Mouse (Mus musculus): Measurements from ENCODE around the gene Rap1gap. TPM values are rescaled to one million over a fixed set of nuclear protein-coding genes. Genes with fewer than 3 reads are reported as not detected.
A peak's percentile ranks its signal among the peaks of the same experiment; 100 is the strongest.

Gene Rap1gap
- polyA plus RNA-seq, 2 experiments = 1.7 to 2.7 TPM

DNA sequence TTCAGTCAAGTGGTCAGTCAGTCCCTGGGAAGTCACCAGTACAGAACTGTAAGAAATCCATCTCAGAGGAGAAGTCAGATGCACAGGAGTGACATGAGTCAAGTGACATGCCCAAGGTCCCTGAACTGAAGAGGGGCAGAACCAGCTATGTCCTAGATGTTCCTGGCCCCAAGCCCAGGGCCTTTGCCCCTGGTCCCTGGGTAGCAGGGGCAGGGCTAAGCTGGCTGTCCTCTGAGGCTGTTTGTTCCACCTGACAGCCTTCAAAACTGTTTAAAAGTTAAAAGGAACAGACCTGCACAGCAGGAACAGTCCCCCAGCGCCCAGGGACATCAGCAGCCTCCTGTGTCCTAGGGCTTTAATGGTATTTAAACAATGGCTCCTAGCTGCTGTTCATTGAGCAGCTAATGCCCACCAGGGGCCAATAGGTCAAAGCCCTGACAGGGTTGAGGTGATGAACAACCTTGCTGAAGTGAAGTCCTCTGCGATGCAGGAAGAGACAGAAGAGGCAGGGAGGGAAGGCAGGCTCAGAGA is 108.9 kb downstream of the Rap1gap start:
- TF ChIP-seq CTCF (IDR thresholded peaks at IDR 0.05; ENCODE audit: low read depth) (no peak), EP300 (IDR thresholded peaks at IDR 0.05; ENCODE audit: low read depth) (no peak)
- H3K4me1 ChIP-seq (replicated peaks; ENCODE audit: control insufficient read depth in 2 of 2, insufficient read depth in 2 of 2, low read length in 1 of 2) = no peaks in the 10 kb centered on the region
- no peak overlapping the region for H3K27ac ChIP-seq
- no peak overlapping the region for H3K4me3 ChIP-seq (ENCODE audit: insufficient read depth in 1 of 2, low read depth in 2 of 2, low read length in 2 of 2)
- H3K36me3 ChIP-seq (replicated peaks; ENCODE audit: control insufficient read depth, insufficient read depth, low read depth) = no peaks in the 10 kb centered on the region
- no peak overlapping the region for H3K9ac ChIP-seq (replicated peaks)
- no peak for ATAC-seq (ENCODE audit: insufficient read depth)
- H3K4me2 ChIP-seq (ENCODE audit: low read depth) = no peak overlapping the region
- no peaks in the 10 kb centered on the region for H3K27me3 ChIP-seq (ENCODE audit: control insufficient read depth, insufficient read depth, low read length)
- no peaks in the 10 kb centered on the region for H3K9me3 ChIP-seq (ENCODE audit: control insufficient read depth, low read length)
- no peak for DNase-seq (ENCODE audit: low read depth in 3 of 3, low spot score in 3 of 3)
- 49% methylated on average over 2 of the region's 2 CpGs for WGBS (ENCODE audit: insufficient replicate concordance)

GRCm38 (mm10) chr4:137774013-137774412 is 109.5 kb downstream of the Rap1gap start:
- H3K9me3 ChIP-seq (ENCODE audit: control insufficient read depth, low read length) = no peaks in the 10 kb centered on the region
- H3K27me3 ChIP-seq (ENCODE audit: control insufficient read depth, insufficient read depth, low read length) = no peaks in the 10 kb centered on the region
- TF ChIP-seq EP300 (IDR thresholded peaks at IDR 0.05; ENCODE audit: low read depth) (no peak), CTCF (IDR thresholded peaks at IDR 0.05; ENCODE audit: low read depth) (no peak)
- H3K9ac ChIP-seq (replicated peaks) = no peak overlapping the region
- WGBS (ENCODE audit: insufficient replicate concordance) = 64% methylated on average over 5 of the region's 5 CpGs
- no peaks in the 10 kb centered on the region for H3K4me1 ChIP-seq (replicated peaks; ENCODE audit: control insufficient read depth in 2 of 2, insufficient read depth in 2 of 2, low read length in 1 of 2)
- no peak for DNase-seq (ENCODE audit: low read depth in 3 of 3, low spot score in 3 of 3)
- no peak overlapping the region for H3K4me2 ChIP-seq (ENCODE audit: low read depth)
- ATAC-seq (ENCODE audit: insufficient read depth) = no peak
- no peaks in the 10 kb centered on the region for H3K36me3 ChIP-seq (replicated peaks; ENCODE audit: control insufficient read depth, insufficient read depth, low read depth)
- H3K4me3 ChIP-seq (ENCODE audit: insufficient read depth in 1 of 2, low read depth in 2 of 2, low read length in 2 of 2) = no peak overlapping the region
- H3K27ac ChIP-seq = no peak overlapping the region

GRCm38 (mm10) chr4:137774505-137774904 is 110.0 kb downstream of the Rap1gap start:
- no peak for TF ChIP-seq EP300 (IDR thresholded peaks at IDR 0.05; ENCODE audit: low read depth)
- TF ChIP-seq CTCF (IDR thresholded peaks at IDR 0.05; ENCODE audit: low read depth) = no peak
- 0 out of 2 replicates have a peak, but pooled peaks have one; percentile 9 for ATAC-seq (ENCODE audit: insufficient read depth)
- no peak for DNase-seq (ENCODE audit: low read depth in 3 of 3, low spot score in 3 of 3)
- WGBS (ENCODE audit: insufficient replicate concordance) = 60% methylated on average over 6 of the region's 6 CpGs
- Histone ChIP-seq H3K9me3 (ENCODE audit: control insufficient read depth, low read length) (no peaks in the 10 kb centered on the region), H3K27ac (no peak overlapping the region), H3K9ac (replicated peaks) (no peak overlapping the region), H3K4me2 (ENCODE audit: low read depth) (no peak overlapping the region), H3K36me3 (replicated peaks; ENCODE audit: control insufficient read depth, insufficient read depth, low read depth) (no peaks in the 10 kb centered on the region), H3K4me1 (replicated peaks; ENCODE audit: control insufficient read depth in 2 of 2, insufficient read depth in 2 of 2, low read length in 1 of 2) (no peaks in the 10 kb centered on the region), H3K27me3 (ENCODE audit: control insufficient read depth, insufficient read depth, low read length) (no peaks in the 10 kb centered on the region), H3K4me3 (ENCODE audit: insufficient read depth in 1 of 2, low read depth in 2 of 2, low read length in 2 of 2) (no peak overlapping the region)

GRCm38 (mm10) chr4:137777866-137778265 is 113.3 kb downstream of the Rap1gap start:
- no peak for TF ChIP-seq CTCF (IDR thresholded peaks at IDR 0.05; ENCODE audit: low read depth)
- no peak for TF ChIP-seq EP300 (IDR thresholded peaks at IDR 0.05; ENCODE audit: low read depth)
- H3K27ac ChIP-seq = no peak overlapping the region
- H3K4me2 ChIP-seq (ENCODE audit: low read depth) = no peak overlapping the region
- H3K9ac ChIP-seq (replicated peaks) = no peak overlapping the region
- no peak for DNase-seq (ENCODE audit: low read depth in 3 of 3, low spot score in 3 of 3)
- no peak overlapping the region for H3K4me3 ChIP-seq (ENCODE audit: insufficient read depth in 1 of 2, low read depth in 2 of 2, low read length in 2 of 2)
- no peaks in the 10 kb centered on the region for H3K9me3 ChIP-seq (ENCODE audit: control insufficient read depth, low read length)
- no peaks in the 10 kb centered on the region for H3K36me3 ChIP-seq (replicated peaks; ENCODE audit: control insufficient read depth, insufficient read depth, low read depth)
- no peaks in the 10 kb centered on the region for H3K27me3 ChIP-seq (ENCODE audit: control insufficient read depth, insufficient read depth, low read length)
- 75% methylated on average over 4 of the region's 4 CpGs for WGBS (ENCODE audit: insufficient replicate concordance)
- no peaks in the 10 kb centered on the region for H3K4me1 ChIP-seq (replicated peaks; ENCODE audit: control insufficient read depth in 2 of 2, insufficient read depth in 2 of 2, low read length in 1 of 2)
- no peak for ATAC-seq (ENCODE audit: insufficient read depth)

DNA sequence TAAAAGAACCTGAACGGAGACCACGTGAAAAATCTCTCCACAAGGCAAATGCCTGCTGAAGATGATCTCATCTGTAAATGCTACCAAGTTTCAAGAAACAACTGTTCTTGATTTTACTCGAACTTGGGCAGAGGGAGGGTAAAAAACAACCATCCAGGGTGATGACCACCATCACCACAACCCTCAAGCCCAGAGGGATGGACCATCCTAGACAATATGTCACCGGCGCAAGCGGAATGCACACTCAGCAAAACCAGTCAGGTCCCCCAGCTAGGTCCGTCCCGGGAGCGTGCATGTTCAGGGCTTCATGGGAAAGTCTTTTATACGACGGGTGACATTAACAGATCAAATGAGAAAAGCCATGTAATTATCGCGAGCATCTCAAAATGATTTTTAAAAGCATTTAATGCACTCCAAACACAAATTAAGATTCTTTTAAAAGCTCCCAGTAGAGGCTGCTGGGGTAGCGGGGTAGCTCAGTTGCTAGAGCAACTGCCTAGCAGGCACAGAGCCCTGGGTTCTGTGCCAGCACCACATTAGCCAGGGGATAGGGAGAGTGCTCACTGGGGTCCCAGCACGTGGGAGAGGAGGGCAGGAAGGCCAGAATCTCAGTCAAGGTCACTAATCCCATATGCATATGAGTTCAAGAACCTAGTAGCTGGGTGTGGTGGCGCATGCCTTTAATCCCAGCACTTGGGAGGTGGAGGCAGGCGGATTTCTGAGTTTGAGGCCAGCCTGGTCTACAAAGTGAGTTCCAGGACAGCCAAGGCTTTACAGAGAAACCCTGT is 114.1 kb downstream of the Rap1gap start:
- ATAC-seq (ENCODE audit: insufficient read depth) = no peak
- Histone ChIP-seq H3K36me3 (replicated peaks; ENCODE audit: control insufficient read depth, insufficient read depth, low read depth) (no peaks in the 10 kb centered on the region), H3K27ac (no peak overlapping the region), H3K4me2 (ENCODE audit: low read depth) (no peak overlapping the region), H3K9ac (replicated peaks) (no peak overlapping the region), H3K27me3 (ENCODE audit: control insufficient read depth, insufficient read depth, low read length) (no peaks in the 10 kb centered on the region), H3K4me3 (ENCODE audit: insufficient read depth in 1 of 2, low read depth in 2 of 2, low read length in 2 of 2) (no peak overlapping the region), H3K4me1 (replicated peaks; ENCODE audit: control insufficient read depth in 2 of 2, insufficient read depth in 2 of 2, low read length in 1 of 2) (no peaks in the 10 kb centered on the region), H3K9me3 (ENCODE audit: control insufficient read depth, low read length) (no peaks in the 10 kb centered on the region)
- 71% methylated on average over 17 of the region's 17 CpGs for WGBS (ENCODE audit: insufficient replicate concordance)
- DNase-seq (ENCODE audit: low read depth in 3 of 3, low spot score in 3 of 3) = no peak
- no peak for TF ChIP-seq EP300 (IDR thresholded peaks at IDR 0.05; ENCODE audit: low read depth)
- no peak for TF ChIP-seq CTCF (IDR thresholded peaks at IDR 0.05; ENCODE audit: low read depth)

Other genes with a start within 250 kb of the Rap1gap start
- gene Cela3b, start 234.2 kb upstream of the Rap1gap start, polyA plus RNA-seq (2012; rRNA removed) = 0.06 TPM in 2 replicates
- gene Cela3b, start 234.2 kb upstream of the Rap1gap start, polyA plus RNA-seq (2014; fragmentation: Nextera tagmentation; extraction: Ambion mirVana) = not detected in 2 replicates
- gene 1700013G24Rik, start 211.4 kb upstream of the Rap1gap start, polyA plus RNA-seq (2012; rRNA removed) = not detected in 2 replicates
- not detected in 2 replicates for gene 1700013G24Rik, start 211.4 kb upstream of the Rap1gap start, polyA plus RNA-seq (2014; fragmentation: Nextera tagmentation; extraction: Ambion mirVana)
- 2.4 and 3.3 TPM in 2 replicates for gene Hspg2, start 196.0 kb upstream of the Rap1gap start, polyA plus RNA-seq (2012; rRNA removed)
- gene Hspg2, start 196.0 kb upstream of the Rap1gap start, polyA plus RNA-seq (2014; fragmentation: Nextera tagmentation; extraction: Ambion mirVana) = 4.3 and 5.0 TPM in 2 replicates
- gene Ldlrad2, start 90.2 kb upstream of the Rap1gap start, polyA plus RNA-seq (2012; rRNA removed) = not detected in 2 replicates
- not detected in 2 replicates for gene Ldlrad2, start 90.2 kb upstream of the Rap1gap start, polyA plus RNA-seq (2014; fragmentation: Nextera tagmentation; extraction: Ambion mirVana)
- gene Usp48, start 71.0 kb upstream of the Rap1gap start, polyA plus RNA-seq (2012; rRNA removed) = 20.2 and 27.4 TPM in 2 replicates
- gene Usp48, start 71.0 kb upstream of the Rap1gap start, polyA plus RNA-seq (2014; fragmentation: Nextera tagmentation; extraction: Ambion mirVana) = 25.9 and 29.6 TPM in 2 replicates
- gene Alpl, start 131.7 kb downstream of the Rap1gap start, polyA plus RNA-seq (2012; rRNA removed) = 4.6 and 5.1 TPM in 2 replicates
- 5.1 and 6.1 TPM in 2 replicates for gene Alpl, start 131.7 kb downstream of the Rap1gap start, polyA plus RNA-seq (2014; fragmentation: Nextera tagmentation; extraction: Ambion mirVana)
- gene Ece1, start 197.5 kb downstream of the Rap1gap start, polyA plus RNA-seq (2012; rRNA removed) = 5.1 and 11.4 TPM in 2 replicates
- 15.9 and 17.6 TPM in 2 replicates for gene Ece1, start 197.5 kb downstream of the Rap1gap start, polyA plus RNA-seq (2014; fragmentation: Nextera tagmentation; extraction: Ambion mirVana)

Measured in liver, embryonic 14.5 days (tissue).